Mouse (Mus musculus) liver, adult 2 months (tissue): ENCODE results near the gene Tnik. TPM values are rescaled to one million over a fixed set of nuclear protein-coding genes. Genes with fewer than 3 reads are reported as not detected.

ENCODE experiments used
- DNase-seq: peaks from one replicate; pipeline ENCODE4 v3.0.0-alpha.2; 2011; ENCODE audit warnings: low read depth, low spot score; ENCODE audit errors: extremely low read depth
- H3K27ac ChIP-seq: fragments of 200-500 bp; replicated peaks from 2 replicates; pipeline ENCODE4 v1.5.1; 2012; ENCODE audit warnings: low read depth, mild to moderate bottlenecking, control low read depth, inconsistent platforms, low read length; ENCODE audit not compliant: insufficient read depth
- H3K27me3 ChIP-seq: fragments of 200-500 bp; 2 replicates; pipeline ENCODE4 v1.6.1; 2012; ENCODE audit warnings: mild to moderate bottlenecking, moderate library complexity, low read length, inconsistent platforms; ENCODE audit not compliant: control insufficient read depth, insufficient read depth
- H3K36me3 ChIP-seq: fragments of 200-500 bp; 2 replicates; pipeline ENCODE4 v1.6.1; 2012; ENCODE audit warnings: low read length, inconsistent platforms; ENCODE audit not compliant: control insufficient read depth, insufficient read depth
- H3K4me1 ChIP-seq: fragments of 200-500 bp; 2 replicates; pipeline ENCODE4 v1.6.1; 2011; ENCODE audit warnings: low read length; ENCODE audit not compliant: control insufficient read depth, insufficient read depth
- H3K4me3 ChIP-seq: fragments of 200-500 bp; 2 replicates; pipeline ENCODE4 v1.5.1; 2011; ENCODE audit warnings: low read depth, mild to moderate bottlenecking, control low read depth, low read length, moderate library complexity; ENCODE audit not compliant: insufficient read depth
- H3K79me2 ChIP-seq: fragments of 200-500 bp; 2 replicates; pipeline ENCODE4 v1.6.1; 2012; ENCODE audit warnings: inconsistent platforms, mild to moderate bottlenecking, low read length, moderate library complexity; ENCODE audit not compliant: control insufficient read depth, insufficient read depth
- H3K9ac ChIP-seq: fragments of 200-500 bp; 2 replicates; pipeline ENCODE4 v1.6.1; 2012; ENCODE audit warnings: low read depth, mild to moderate bottlenecking, control low read depth, inconsistent platforms, low read length
- CTCF ChIP-seq: fragments of 200-500 bp; IDR thresholded peaks from 2 replicates; pipeline ENCODE4 v1.5.1; 2011; ENCODE audit warnings: low read depth, low read length, control low read depth
- POLR2A ChIP-seq: fragments of 200-500 bp; IDR thresholded peaks from 2 replicates; pipeline ENCODE4 v1.6.1; 2011; ENCODE audit warnings: low read length, control low read depth; ENCODE audit not compliant: insufficient read depth; ENCODE audit errors: extremely low read depth
- WGBS: fragments of 180-500 bp; shearing (Covaris S2); methylation state at CpG from one replicate; pipeline ENCODE4 v1.1.7; 2018; 5-methylcytosine and 5-hydroxymethylcytosine counted together
- polyA plus RNA-seq: library from polyadenylated mRNA; depleted of rRNA; stranded (reverse); fragments of >200 nt; gene quantifications from 2 replicates; pipeline ENCODE4 v1.2.3, GENCODE M21; 2012
- total RNA-seq: library from RNA; depleted of rRNA; stranded (reverse); fragments of >200 nt; gene quantifications from 2 replicates; pipeline ENCODE4 v1.2.3, GENCODE M21; 2014

The Tnik gene
- total and polyA plus RNA-seq, 2 experiments: 1.2 to 2.8 TPM

- Histone ChIP-seq H3K4me3 (no peak overlapping the region), H3K27me3 (no peaks in the 10 kb centered on the region), H3K4me1 (no peaks in the 10 kb centered on the region), H3K9ac (no peak overlapping the region), H3K27ac (no peak overlapping the region), H3K79me2 (no peaks in the 10 kb centered on the region), H3K36me3 (no peaks in the 10 kb centered on the region)
- TF ChIP-seq POLR2A (no peak), CTCF (no peak)
- 86% methylated on average over 5 of the region's 5 CpGs for WGBS
- no peak for DNase-seq
Measured at GRCm38 (mm10) chr3:28332316-28332715, 69.3 kb downstream of the Tnik start.

GRCm38 (mm10) chr3:28333869-28334268 is 70.9 kb downstream of the Tnik start:
- Histone ChIP-seq H3K4me1 (no peaks in the 10 kb centered on the region), H3K4me3 (no peak overlapping the region), H3K27me3 (no peaks in the 10 kb centered on the region), H3K36me3 (no peaks in the 10 kb centered on the region), H3K79me2 (no peaks in the 10 kb centered on the region), H3K9ac (no peak overlapping the region), H3K27ac (no peak overlapping the region)
- DNase-seq: peak; percentile 26
- TF ChIP-seq POLR2A (no peak), CTCF (no peak)
- 83% methylated on average over 6 of the region's 6 CpGs for WGBS

GRCm38 (mm10) chr3:28334547-28334946 is 71.5 kb downstream of the Tnik start:
- WGBS: 91% methylated on average over 1 of the region's 1 CpGs
- H3K4me3 ChIP-seq: no peak overlapping the region
- no peaks in the 10 kb centered on the region for H3K27me3 ChIP-seq
- TF ChIP-seq POLR2A: no peak
- TF ChIP-seq CTCF: no peak
- no peaks in the 10 kb centered on the region for H3K79me2 ChIP-seq
- DNase-seq: no peak
- H3K36me3 ChIP-seq: no peaks in the 10 kb centered on the region
- no peak overlapping the region for H3K27ac ChIP-seq
- H3K9ac ChIP-seq: no peak overlapping the region
- no peaks in the 10 kb centered on the region for H3K4me1 ChIP-seq

GRCm38 (mm10) chr3:28340071-28340470 is 77.1 kb downstream of the Tnik start:
- H3K36me3 ChIP-seq: no peaks in the 10 kb centered on the region
- WGBS: 69% methylated on average over 8 of the region's 8 CpGs
- no peak for TF ChIP-seq CTCF
- TF ChIP-seq POLR2A: no peak
- H3K79me2 ChIP-seq: no peaks in the 10 kb centered on the region
- H3K9ac ChIP-seq: no peak overlapping the region
- no peaks in the 10 kb centered on the region for H3K4me1 ChIP-seq
- H3K27me3 ChIP-seq: no peaks in the 10 kb centered on the region
- H3K4me3 ChIP-seq: no peak overlapping the region
- no peak for DNase-seq
- H3K27ac ChIP-seq: no peak overlapping the region

GRCm38 (mm10) chr3:28343204-28343603 is 80.2 kb downstream of the Tnik start:
- no peaks in the 10 kb centered on the region for H3K36me3 ChIP-seq
- DNase-seq: no peak
- H3K27me3 ChIP-seq: no peaks in the 10 kb centered on the region
- TF ChIP-seq POLR2A (no peak), CTCF (no peak)
- H3K4me3 ChIP-seq: no peak overlapping the region
- H3K4me1 ChIP-seq: no peaks in the 10 kb centered on the region
- WGBS: 90% methylated on average over 3 of the region's 3 CpGs
- no peaks in the 10 kb centered on the region for H3K79me2 ChIP-seq
- H3K27ac ChIP-seq: no peak overlapping the region
- no peak overlapping the region for H3K9ac ChIP-seq

GRCm38 (mm10) chr3:28343661-28344060 is 80.6 kb downstream of the Tnik start:
- Histone ChIP-seq H3K4me3 (no peak overlapping the region), H3K27me3 (no peaks in the 10 kb centered on the region), H3K27ac (no peak overlapping the region), H3K4me1 (no peaks in the 10 kb centered on the region), H3K79me2 (no peaks in the 10 kb centered on the region), H3K9ac (no peak overlapping the region), H3K36me3 (no peaks in the 10 kb centered on the region)
- DNase-seq: no peak
- 86% methylated on average over 2 of the region's 2 CpGs for WGBS
- TF ChIP-seq CTCF (no peak), POLR2A (no peak)

GRCm38 (mm10) chr3:28345446-28345845 is 82.4 kb downstream of the Tnik start:
- WGBS: 86% methylated on average over 1 of the region's 1 CpGs
- no peaks in the 10 kb centered on the region for H3K36me3 ChIP-seq

More at GRCm38 (mm10) chr3:28345446-28345845, 82.4 kb downstream of the Tnik start:
- Histone ChIP-seq H3K27me3 (no peaks in the 10 kb centered on the region), H3K79me2 (no peaks in the 10 kb centered on the region), H3K27ac (no peak overlapping the region), H3K4me1 (no peaks in the 10 kb centered on the region), H3K9ac (no peak overlapping the region), H3K4me3 (no peak overlapping the region)
- no peak for TF ChIP-seq POLR2A
- TF ChIP-seq CTCF: no peak
- no peak for DNase-seq
